ENCODE assay signal across 27 mouse cellular contexts in genomic region chr4:87715212-87715933, GRCm38 (mm10).
"Had no signal": no experiment of that assay in that cellular context is flagged by ENCODE, and none has a peak within 500 bp of the region (broad histone marks: within the 10 kb centered on the region; RNA-seq: fewer than 3 reads in every experiment).

No protein-coding gene starts in this region.

- H3K9me3 ChIP-seq: heart, embryonic 13.5 days; heart, embryonic 15.5 days; hindbrain, embryonic 12.5 days; intestine, embryonic 15.5 days; limb, embryonic 10.5 days; limb, embryonic 12.5 days; liver, embryonic 13.5 days had no signal

- ATAC-seq: hindbrain, embryonic 16.5 days; inflammation-experienced regulatory T-cells, adult 6 months; intestine, embryonic 15.5 days; intestine, postnatal 0 days had no signal

- H3K9ac ChIP-seq: heart, embryonic 13.5 days; heart, embryonic 15.5 days; hindbrain, embryonic 12.5 days; hindbrain, embryonic 14.5 days; intestine, embryonic 15.5 days; limb, embryonic 12.5 days; liver, embryonic 13.5 days had no signal

- H3K27ac ChIP-seq: gastrocnemius, adult 2 months; heart, adult 2 months; heart, embryonic 13.5 days; heart, embryonic 15.5 days; hindbrain, embryonic 12.5 days; hindbrain, embryonic 14.5 days; intestine, embryonic 15.5 days; layer of hippocampus, adult 2 months; left cerebral cortex, adult 2 months; limb, embryonic 10.5 days; limb, embryonic 12.5 days; liver, embryonic 13.5 days had no signal

- H3K4me3 ChIP-seq: gastrocnemius, adult 2 months; heart, adult 2 months; heart, embryonic 13.5 days; heart, embryonic 15.5 days; hindbrain, embryonic 12.5 days; intestine, embryonic 15.5 days; layer of hippocampus, adult 2 months; left cerebral cortex, adult 2 months; limb, embryonic 10.5 days; limb, embryonic 12.5 days; liver, embryonic 13.5 days had no signal

- H3K27me3 ChIP-seq: heart, embryonic 13.5 days; heart, embryonic 15.5 days; intestine, embryonic 15.5 days had no signal

- DNase-seq: gastrocnemius, adult 2 months; gastrocnemius, postnatal 10 days; gastrocnemius, postnatal 25 days; heart, adult 2 months; heart, postnatal 14 days; heart, postnatal 4 days; kidney, adult 18-20 months; kidney, adult 8-10 months; kidney, postnatal 10 days; kidney, postnatal 25 days; kidney, postnatal 4 days; liver; liver, embryonic 13.5 days had no signal

- H3K36me3 ChIP-seq: heart, embryonic 13.5 days; heart, embryonic 15.5 days; hindbrain, embryonic 12.5 days; intestine, embryonic 15.5 days; limb, embryonic 10.5 days; limb, embryonic 12.5 days; liver, embryonic 13.5 days had no signal

- H3K4me2 ChIP-seq: heart, embryonic 11.5 days; heart, embryonic 13.5 days; heart, embryonic 15.5 days; hindbrain, embryonic 12.5 days; hindbrain, embryonic 14.5 days; intestine, embryonic 15.5 days; limb, embryonic 12.5 days; liver, embryonic 11.5 days; liver, embryonic 13.5 days had no signal

- H3K4me1 ChIP-seq: heart, embryonic 13.5 days; heart, embryonic 15.5 days; hindbrain, embryonic 12.5 days; intestine, embryonic 15.5 days; limb, embryonic 12.5 days; liver, embryonic 13.5 days had no signal
